In the genomic region with DNA sequence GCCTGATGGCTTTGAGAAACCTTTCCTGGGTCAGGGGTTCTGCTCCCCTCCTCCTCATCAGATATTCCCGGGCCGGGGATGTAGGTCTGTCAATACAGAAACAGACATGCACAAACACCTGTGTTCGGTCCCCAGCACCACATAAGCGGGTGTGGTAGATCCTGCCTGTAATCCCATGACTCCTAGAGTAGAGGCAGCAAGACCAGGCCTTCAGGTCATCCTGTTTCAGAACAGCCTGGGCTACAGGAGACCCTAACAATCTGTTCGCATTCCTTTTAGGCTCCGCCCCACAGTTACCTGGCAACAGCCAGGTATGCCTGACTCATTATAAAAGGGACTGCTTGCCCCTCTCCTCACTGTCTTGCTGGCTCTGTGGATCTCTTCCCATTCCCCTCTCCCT, we compare ENCODE assay signal across 8 mouse cellular contexts. TPM values are rescaled to one million over a fixed set of nuclear protein-coding genes. Genes with fewer than 3 reads are reported as not detected.
DNase-seq lines count a peak whose midpoint lies in the region; ATAC-seq and TF ChIP-seq lines count a peak whose summit lies in the region.

No protein-coding gene starts in this region.

- H3K27ac ChIP-seq in forebrain, postnatal 0 days (ENCODE audit: low read depth, low read length): peak overlapping the region; percentile 94; the same call in 1 of the 2 replicates
- no peak overlapping the region for H3K27ac ChIP-seq in macrophage

- peak overlapping the region; percentile 95 for H3K4me2 ChIP-seq in forebrain, postnatal 0 days (ENCODE audit: low read depth)

- H3K79me2 ChIP-seq in macrophage (ENCODE audit: inconsistent target): no peaks in the 10 kb centered on the region

- H3K9me3 ChIP-seq in E14TG2a.4 (ENCODE audit: low read length): no peaks in the 10 kb centered on the region
- H3K9me3 ChIP-seq in forebrain, postnatal 0 days (ENCODE audit: low read length): no peaks in the 10 kb centered on the region

- 26% methylated on average over 6 of the region's 6 CpGs for WGBS in forebrain, postnatal 0 days
- WGBS in macrophage (ENCODE audit: missing documents): 56% methylated on average over 6 of the region's 6 CpGs

- peaks cover 26% of the 10 kb centered on the region for H3K4me1 ChIP-seq in E14TG2a.4 (replicated peaks; ENCODE audit: low read depth, low read length)
- H3K4me1 ChIP-seq in forebrain, postnatal 0 days (ENCODE audit: insufficient read depth): 0 out of 2 replicates have a peak, but pooled peaks cover 4% of the 10 kb centered on the region

- no peak for TF ChIP-seq CTCF in E14TG2a.4 (conservative IDR thresholded peaks at IDR 0.05; ENCODE audit: low read length)
- TF ChIP-seq CTCF in forebrain, postnatal 0 days (IDR thresholded peaks at IDR 0.05; ENCODE audit: low read depth): no peak

- H3K4me3 ChIP-seq in E14TG2a.4 (replicated peaks; ENCODE audit: low read length) (peak overlapping the region; percentile 86), macrophage (ENCODE audit: inconsistent target) (peak overlapping the region; percentile 21)
- peak overlapping the region; percentile 78 for H3K4me3 ChIP-seq in forebrain, postnatal 0 days (ENCODE audit: low read depth, low read length)

- no peak for ATAC-seq in forebrain, postnatal 0 days

- peak; percentile 91 for DNase-seq in heart, adult 11 months
- DNase-seq in heart, adult 8-10 months (ENCODE audit: low spot score): no peak
- no peak for DNase-seq in forebrain, postnatal 0 days
- no peak for DNase-seq in MN1 (ENCODE audit: low spot score)
- DNase-seq in T-cell, adult 2 months (ENCODE audit: low spot score): no peak
- DNase-seq in urinary bladder, adult 2 months (ENCODE audit: low spot score): no peak

- peaks cover 76% of the 10 kb centered on the region for H3K27me3 ChIP-seq in E14TG2a.4 (ENCODE audit: insufficient read depth, low read length)
- H3K27me3 ChIP-seq in forebrain, postnatal 0 days (ENCODE audit: insufficient read depth, low read length): no peaks in the 10 kb centered on the region

- H3K36me3 ChIP-seq in E14TG2a.4 (ENCODE audit: insufficient read depth, low read length) (no peaks in the 10 kb centered on the region), macrophage (ENCODE audit: inconsistent target) (no peaks in the 10 kb centered on the region)
- no peaks in the 10 kb centered on the region for H3K36me3 ChIP-seq in forebrain, postnatal 0 days (ENCODE audit: insufficient read depth)

- H3K9ac ChIP-seq in forebrain, postnatal 0 days: peak overlapping the region; percentile 95

RNA-seq across cellular contexts. Expression of gene 2310034G01Rik, which starts 0.6 kb away (rescaled TPM):
- total RNA-seq in heart, adult 8-10 months (2022): under 1 TPM; 0.44 to 0.66 (median 0.48) TPM
- total RNA-seq in forebrain, postnatal 0 days (2014; rRNA removed): 2.4 and 4.3 TPM in 2 replicates
- polyA plus RNA-seq in forebrain, postnatal 0 days (2015; fragmentation: Nextera tagmentation; extraction: Ambion mirVana): 2.0 and 2.3 TPM in 2 replicates
- 1 to 10 TPM in 1 of 26 experiments, under 1 TPM in 2, not detected in 23; 0.33 to 1.7 (median 0.75) TPM for total RNA-seq in macrophage (2018; cell fraction: chromatin; rRNA removed)
- total RNA-seq in macrophage (2018; cell fraction: cytosol; rRNA removed): under 1 TPM in 22 of 26 experiments, not detected in 4; 0.07 to 0.54 (median 0.21) TPM
- total RNA-seq in macrophage (2018; cell fraction: nucleus; rRNA removed): 1 to 10 TPM in 1 of 26 experiments, under 1 TPM in 6, not detected in 19; 0.29 to 1.2 (median 0.48) TPM
- polyA plus RNA-seq in macrophage (2018): 0.17 to 0.31 TPM (median 0.27 TPM) in 3 replicates
- 2.4 and 3.0 TPM in 2 replicates for polyA plus RNA-seq in urinary bladder, adult 2 months (2012; rRNA removed)

RNA-seq across cellular contexts. Expression of gene Mfsd13a, which starts 8.6 kb away (rescaled TPM):
- total RNA-seq in heart, adult 8-10 months (2022): 1 to 10 TPM; 3.7 to 4.5 (median 3.8) TPM
- 4.1 and 5.3 TPM in 2 replicates for total RNA-seq in forebrain, postnatal 0 days (2014; rRNA removed)
- polyA plus RNA-seq in forebrain, postnatal 0 days (2015; fragmentation: Nextera tagmentation; extraction: Ambion mirVana): 11.5 and 14.1 TPM in 2 replicates
- 10 to 100 TPM in 9 of 26 experiments, 1 to 10 TPM in 17; 3.6 to 15.7 (median 8.5) TPM for total RNA-seq in macrophage (2018; cell fraction: chromatin; rRNA removed)
- total RNA-seq in macrophage (2018; cell fraction: cytosol; rRNA removed): 10 to 100 TPM; 15.4 to 33.3 (median 24.1) TPM
- 10 to 100 TPM in 24 of 26 experiments, 1 to 10 TPM in 2; 9.4 to 52.4 (median 17.7) TPM for total RNA-seq in macrophage (2018; cell fraction: nucleus; rRNA removed)
- 15.2 to 23.8 TPM (median 20.1 TPM) in 3 replicates for polyA plus RNA-seq in macrophage (2018)
- 4.8 and 5.2 TPM in 2 replicates for polyA plus RNA-seq in urinary bladder, adult 2 months (2012; rRNA removed)

RNA-seq across cellular contexts. Expression of gene Cuedc2, which starts 11.0 kb away (rescaled TPM):
- 10 to 100 TPM; 76.5 to 91.0 (median 83.5) TPM for total RNA-seq in heart, adult 8-10 months (2022)
- 214 and 275 TPM in 2 replicates for total RNA-seq in forebrain, postnatal 0 days (2014; rRNA removed)
- polyA plus RNA-seq in forebrain, postnatal 0 days (2015; fragmentation: Nextera tagmentation; extraction: Ambion mirVana): 388 and 443 TPM in 2 replicates
- total RNA-seq in macrophage (2018; cell fraction: chromatin; rRNA removed): 100 to 1,000 TPM in 4 of 26 experiments, 10 to 100 TPM in 22; 19.6 to 148 (median 75.5) TPM
- total RNA-seq in macrophage (2018; cell fraction: cytosol; rRNA removed): 100 to 1,000 TPM in 19 of 26 experiments, 10 to 100 TPM in 7; 86.3 to 159 (median 111) TPM
- 100 to 1,000 TPM in 5 of 26 experiments, 10 to 100 TPM in 21; 42.6 to 129 (median 72.4) TPM for total RNA-seq in macrophage (2018; cell fraction: nucleus; rRNA removed)
- 107 to 134 TPM (median 122 TPM) in 3 replicates for polyA plus RNA-seq in macrophage (2018)
- polyA plus RNA-seq in urinary bladder, adult 2 months (2012; rRNA removed): 114 and 120 TPM in 2 replicates

RNA-seq across cellular contexts. Expression of gene Fbxl15, which starts 21.6 kb away (rescaled TPM):
- 1 to 10 TPM; 4.0 to 6.4 (median 5.6) TPM for total RNA-seq in heart, adult 8-10 months (2022)
- 37.2 and 54.8 TPM in 2 replicates for total RNA-seq in forebrain, postnatal 0 days (2014; rRNA removed)
- 50.3 and 59.1 TPM in 2 replicates for polyA plus RNA-seq in forebrain, postnatal 0 days (2015; fragmentation: Nextera tagmentation; extraction: Ambion mirVana)
- 1 to 10 TPM in 25 of 26 experiments, under 1 TPM in 1; 0.69 to 7.2 (median 3.3) TPM for total RNA-seq in macrophage (2018; cell fraction: chromatin; rRNA removed)
- 1 to 10 TPM; 4.4 to 9.7 (median 6.5) TPM for total RNA-seq in macrophage (2018; cell fraction: cytosol; rRNA removed)
- total RNA-seq in macrophage (2018; cell fraction: nucleus; rRNA removed): 1 to 10 TPM; 1.3 to 8.8 (median 4.4) TPM
- 1.1 to 6.6 TPM (median 6.4 TPM) in 3 replicates for polyA plus RNA-seq in macrophage (2018)
- polyA plus RNA-seq in urinary bladder, adult 2 months (2012; rRNA removed): 11.0 and 11.7 TPM in 2 replicates

RNA-seq across cellular contexts. Expression of gene Psd, which starts 22.6 kb away (rescaled TPM):
- total RNA-seq in heart, adult 8-10 months (2022): under 1 TPM; 0.35 to 0.86 (median 0.53) TPM
- 395 and 483 TPM in 2 replicates for total RNA-seq in forebrain, postnatal 0 days (2014; rRNA removed)
- 158 and 178 TPM in 2 replicates for polyA plus RNA-seq in forebrain, postnatal 0 days (2015; fragmentation: Nextera tagmentation; extraction: Ambion mirVana)
- total RNA-seq in macrophage (2018; cell fraction: chromatin; rRNA removed): 1 to 10 TPM in 16 of 26 experiments, under 1 TPM in 10; 0.41 to 3.9 (median 1.1) TPM
- total RNA-seq in macrophage (2018; cell fraction: cytosol; rRNA removed): under 1 TPM in 18 of 26 experiments, not detected in 8; 0.03 to 0.62 (median 0.11) TPM
- total RNA-seq in macrophage (2018; cell fraction: nucleus; rRNA removed): 1 to 10 TPM in 10 of 26 experiments, under 1 TPM in 12, not detected in 4; 0.28 to 2.7 (median 0.93) TPM
- polyA plus RNA-seq in macrophage (2018): 0.13 to 0.33 TPM in 2 of 3 replicates, not detected in the other
- 156 and 191 TPM in 2 replicates for polyA plus RNA-seq in urinary bladder, adult 2 months (2012; rRNA removed)

Comparison
In these comparisons a context has a peak if more than half of its experiments do, and no peak if none do; other contexts are left out.
1. H3K4me3 ChIP-seq: peak in every context shown above with its lines; median percentile 86 in E14TG2a.4; 78 in forebrain, postnatal 0 days; 21 in macrophage.